Mouse (Mus musculus): ENCODE data around the gene Cdc25b.
"Not testable (repeated sequence)": the region's sequence is repeated elsewhere in the genome, so short reads cannot be mapped to it uniquely, and the experiment has no call there.

The Cdc25b gene

GRCm38 (mm10) chr2:131223569-131223968, 36.8 kb downstream of the Cdc25b start:
- CTCF ChIA-PET, result no interaction called here

GRCm38 (mm10) chr2:131225178-131225577, 38.4 kb downstream of the Cdc25b start:
- CTCF ChIA-PET, result interaction anchor here (0.6 to 0.7 kb wide), 2 partner anchors 49 to 128 kb away, joined by 3 to 4 read pairs; no protein-coding TSS in a partner anchor

DNA sequence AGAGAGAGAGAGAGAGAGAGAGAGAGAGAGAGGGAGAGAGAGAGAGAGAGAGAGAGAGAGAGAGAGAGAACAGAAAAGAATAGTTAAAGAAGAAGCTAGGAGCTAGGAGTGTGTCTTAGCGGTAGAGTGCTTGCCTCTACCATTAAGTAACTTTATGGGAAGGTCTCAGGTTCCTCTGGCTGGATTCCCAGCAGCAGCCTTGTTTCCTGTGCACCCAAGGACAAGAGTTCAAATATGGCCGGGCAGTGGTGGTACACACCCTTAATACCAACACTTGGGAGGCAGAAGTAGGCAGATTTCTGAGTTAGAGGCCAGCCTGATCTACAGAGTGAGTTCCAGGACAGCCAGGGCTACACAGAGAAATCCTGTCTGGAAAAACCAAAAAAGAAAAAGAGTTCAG, 39.9 kb downstream of the Cdc25b start:
- CTCF ChIA-PET, result not testable (repeated sequence)

DNA sequence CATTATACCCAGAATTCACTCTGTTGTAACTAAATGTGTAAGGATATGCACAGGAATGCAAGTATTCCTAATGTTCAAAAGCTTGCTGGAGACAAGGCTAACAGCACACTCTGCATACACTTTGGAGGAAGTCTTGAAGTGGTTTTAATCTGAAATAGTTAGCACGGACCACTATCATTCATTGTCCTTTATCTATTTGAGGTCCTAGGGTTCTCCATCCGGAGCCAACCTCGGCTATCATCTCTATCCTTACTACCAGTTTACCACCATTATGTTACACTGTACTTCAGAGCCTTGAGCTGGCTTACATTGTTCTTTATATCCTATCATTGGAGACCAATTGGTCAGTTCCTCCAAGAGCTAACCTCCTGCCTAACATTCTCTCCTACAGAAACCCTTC, 40.5 kb downstream of the Cdc25b start:
- CTCF ChIA-PET, result no interaction called here

DNA sequence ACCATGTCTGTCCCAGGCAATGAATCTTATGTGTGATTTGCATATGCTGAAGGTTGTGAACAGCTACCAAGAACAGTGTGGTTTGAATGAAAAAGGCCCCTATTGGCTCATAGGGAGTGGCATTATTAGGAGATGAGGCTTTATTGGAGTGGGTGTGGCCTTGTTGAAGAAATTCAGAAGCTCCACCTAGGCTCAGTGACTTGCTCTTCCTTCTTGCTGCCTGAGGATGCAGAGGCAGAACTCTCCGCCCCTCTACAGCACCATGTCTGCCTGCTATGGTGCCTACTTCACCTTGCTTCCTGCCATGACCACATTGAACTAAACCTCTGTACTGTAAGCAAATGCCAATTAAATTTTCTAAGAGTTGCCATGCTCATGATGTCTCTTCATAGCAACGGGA, 45.8 kb downstream of the Cdc25b start:
- CTCF ChIA-PET, result interaction anchor here (0.8 kb wide), 1 partner anchor 34 kb away, joined by 3 read pairs; no protein-coding TSS in a partner anchor

- CTCF ChIA-PET, result no interaction called here
Observed at GRCm38 (mm10) chr2:131233307-131234126, 46.8 kb downstream of the Cdc25b start, which contains the start of gene Mavs. Gene Mavs (plus strand): TSS chr2:131234063.

- CTCF ChIA-PET, result no interaction called here
Observed at GRCm38 (mm10) chr2:131234127-131234650, 47.4 kb downstream of the Cdc25b start.

DNA sequence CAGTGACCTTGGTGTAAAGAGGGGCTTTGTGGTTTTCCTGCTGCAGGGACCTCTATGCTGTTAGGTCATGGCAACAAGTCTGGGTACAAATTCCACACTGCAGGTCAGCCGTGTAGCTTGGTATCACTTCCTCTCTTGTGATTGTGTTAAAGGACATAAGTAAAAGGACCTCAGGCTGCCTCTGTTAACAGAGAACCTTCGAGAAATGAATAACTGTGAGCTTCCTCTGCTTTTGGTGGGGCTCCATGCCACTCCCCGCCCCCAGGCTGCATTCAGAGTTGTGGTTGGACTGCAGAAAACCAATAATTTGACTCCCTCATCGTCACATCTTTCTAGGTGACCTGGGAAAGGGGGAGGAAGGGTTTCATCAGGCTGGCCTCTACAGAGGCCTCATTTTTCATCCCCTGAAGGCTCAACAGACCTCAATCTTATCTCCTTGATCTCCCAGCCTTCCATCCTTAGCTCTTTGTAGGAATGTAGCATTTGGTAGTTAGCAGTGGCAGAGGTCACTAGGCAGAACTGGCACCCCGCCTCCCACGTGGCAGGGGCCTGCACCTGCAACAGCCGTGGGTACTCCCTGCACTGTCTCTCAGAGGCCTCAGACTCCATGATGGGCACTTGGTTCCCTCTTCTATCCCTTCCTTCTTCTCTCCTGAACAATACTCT, 48.4 kb downstream of the Cdc25b start:
- CTCF ChIA-PET, result no interaction called here

DNA sequence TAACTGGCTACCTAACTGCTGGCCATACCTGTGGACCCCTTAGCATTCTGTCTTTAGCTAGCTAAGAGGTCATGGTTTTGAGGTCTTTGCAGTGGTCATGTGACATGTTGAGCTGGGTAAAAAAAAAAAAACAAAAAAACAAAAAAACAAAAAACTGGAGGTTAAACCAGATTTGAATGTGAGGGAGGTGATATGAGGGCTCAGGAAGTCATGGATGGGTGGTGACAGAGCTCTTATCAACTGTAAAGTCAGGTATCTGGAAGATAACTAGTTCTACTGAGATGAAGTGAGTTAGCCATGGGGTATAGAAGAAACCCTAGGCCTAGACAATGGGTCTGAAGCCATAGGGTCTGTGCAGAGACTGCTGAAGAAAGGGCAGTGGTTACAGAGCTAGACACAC, 55.4 kb downstream of the Cdc25b start:
- CTCF ChIA-PET, result no interaction called here

- CTCF ChIA-PET, result no interaction called here
Observed at GRCm38 (mm10) chr2:131242929-131243328, 56.2 kb downstream of the Cdc25b start.
